Mouse (Mus musculus) right cerebral cortex, postnatal 10 days (tissue): Measurements from ENCODE around the gene Mprip.
"Not testable (repeated sequence)": the region's sequence is repeated elsewhere in the genome, so short reads cannot be mapped to it uniquely, and the experiment has no call there.

Source experiments
- DNase-seq, 2 experiments: peaks; one replicate each; pipeline ENCODE4 v3.0.0; 2021; ENCODE audit warnings: low spot score in 2 of 2

Gene Mprip

GRCm38 (mm10) chr11:59661005-59661404 lies at the start of gene Mprip:
TSS of gene Mprip (plus strand) at chr11:59661305.
- DNase-seq = no peak

- DNase-seq = no peak
These were observed 49.5 kb upstream of the Mprip start for GRCm38 (mm10) chr11:59611646-59612045.

GRCm38 (mm10) chr11:59614120-59614519 lies 47.0 kb upstream of the Mprip start:
- DNase-seq = peak; percentile 51 to 52

- DNase-seq = not testable (repeated sequence)
These were observed 44.1 kb upstream of the Mprip start for GRCm38 (mm10) chr11:59616986-59617385.

GRCm38 (mm10) chr11:59622214-59622613 lies 38.9 kb upstream of the Mprip start:
- no peak for DNase-seq

GRCm38 (mm10) chr11:59624017-59624630 lies 37.0 kb upstream of the Mprip start:
- DNase-seq = peak; percentile 78 to 81

- no peak for DNase-seq
These were observed 34.9 kb upstream of the Mprip start for GRCm38 (mm10) chr11:59626192-59626591.

GRCm38 (mm10) chr11:59628177-59628576 lies 32.9 kb upstream of the Mprip start:
- DNase-seq = no peak

GRCm38 (mm10) chr11:59629871-59630270 lies 31.2 kb upstream of the Mprip start:
- DNase-seq = peak; percentile 27 to 29

- DNase-seq = no peak
These were observed 29.1 kb upstream of the Mprip start for GRCm38 (mm10) chr11:59631980-59632379.

GRCm38 (mm10) chr11:59633037-59633436 lies 28.1 kb upstream of the Mprip start:
- DNase-seq = peak; percentile 35 to 43

- no peak for DNase-seq
These were observed 27.0 kb upstream of the Mprip start for GRCm38 (mm10) chr11:59634001-59634660.

GRCm38 (mm10) chr11:59635251-59635795 lies 25.8 kb upstream of the Mprip start:
- no peak for DNase-seq

GRCm38 (mm10) chr11:59635821-59636694 lies 25.0 kb upstream of the Mprip start:
- DNase-seq = no peak

GRCm38 (mm10) chr11:59636695-59637414 lies 24.2 kb upstream of the Mprip start:
- DNase-seq = no peak

- DNase-seq = no peak
These were observed 21.0 kb upstream of the Mprip start for GRCm38 (mm10) chr11:59639957-59640643.

GRCm38 (mm10) chr11:59641227-59641626 lies 19.9 kb upstream of the Mprip start:
- no peak for DNase-seq

- no peak for DNase-seq
These were observed 18.7 kb upstream of the Mprip start for GRCm38 (mm10) chr11:59642420-59642819.

- DNase-seq = no peak
These were observed 16.1 kb upstream of the Mprip start for GRCm38 (mm10) chr11:59645036-59645435.

- no peak for DNase-seq
These were observed 12.0 kb upstream of the Mprip start for GRCm38 (mm10) chr11:59649058-59649457.

GRCm38 (mm10) chr11:59653003-59653402 lies 8.1 kb upstream of the Mprip start:
- no peak for DNase-seq
